8 mouse cellular contexts compared by ENCODE assay signal in the genomic region with DNA sequence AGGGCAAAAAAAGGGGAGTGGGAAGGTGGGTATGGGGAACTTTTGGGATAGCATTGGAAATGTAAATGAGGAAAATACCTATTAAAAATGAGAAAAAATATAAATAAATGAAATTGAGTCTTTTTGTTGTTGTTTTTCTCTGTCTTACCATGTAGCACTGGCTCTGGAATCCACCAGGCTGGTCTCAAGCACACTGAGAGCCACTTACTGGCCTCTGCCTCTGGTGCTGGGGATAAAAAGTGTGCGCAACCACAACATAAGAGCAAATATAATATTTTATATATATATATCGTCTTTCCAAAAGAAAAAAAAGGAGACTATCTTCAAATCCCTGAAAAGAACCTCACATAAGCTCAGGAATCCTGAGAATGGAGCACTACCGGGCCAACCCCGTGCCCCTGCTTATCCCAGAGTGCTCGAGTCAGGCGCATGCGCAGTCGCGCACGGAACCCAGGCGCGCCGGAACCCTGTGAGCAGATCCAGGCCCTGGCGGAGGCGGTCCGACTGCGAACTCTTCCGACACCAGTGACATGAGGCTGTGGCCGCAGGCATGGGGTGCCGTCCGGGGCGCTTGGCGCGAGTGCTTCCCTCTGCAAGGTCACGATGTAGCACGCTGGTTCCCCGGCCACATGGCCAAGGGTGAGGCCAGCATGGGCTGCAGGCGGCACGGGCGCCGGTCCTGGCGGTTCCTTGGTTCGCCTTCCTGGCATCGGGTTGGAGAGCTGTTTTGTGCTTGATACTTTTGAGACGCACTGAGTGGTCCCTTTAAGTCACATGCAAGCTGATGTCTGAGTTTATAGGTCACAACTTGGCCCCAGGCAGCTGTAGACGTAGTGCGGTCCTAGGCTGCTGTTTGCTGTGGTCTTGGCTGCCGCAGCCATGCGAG. TPM values are rescaled to one million over a fixed set of nuclear protein-coding genes. Genes with fewer than 3 reads are reported as not detected.
DNase-seq lines count a peak whose midpoint lies in the region; ATAC-seq lines count a peak whose summit lies in the region.

A gene (plus strand): TSS at position 430 of the 886 bp plus-strand sequence.

- peak within 1 kb of the TSS; percentile 87 for H3K27ac ChIP-seq in hindbrain, embryonic 16.5 days (ENCODE audit: low read depth, low read length)
- peak within 1 kb of the TSS; percentile 52 for H3K27ac ChIP-seq in macrophage

- 2% methylated on average over 39 of the region's 39 CpGs for WGBS in hindbrain, embryonic 16.5 days
- WGBS in macrophage (ENCODE audit: missing documents), result 3% methylated on average over 39 of the region's 39 CpGs

- no peaks in the 10 kb centered on the region for H3K36me3 ChIP-seq in hindbrain, embryonic 16.5 days (ENCODE audit: control insufficient read depth, insufficient read depth, low read length)
- no peaks in the 10 kb centered on the region; the same call in 1 of the 2 replicates for H3K36me3 ChIP-seq in macrophage (ENCODE audit: inconsistent target)

- H3K4me3 ChIP-seq in hindbrain, embryonic 16.5 days (ENCODE audit: low read length), result peak within 1 kb of the TSS; percentile 91
- H3K4me3 ChIP-seq in macrophage (ENCODE audit: inconsistent target), result peak within 1 kb of the TSS; percentile 58

- DNase-seq in T-cell, adult 2 months (ENCODE audit: low spot score), result peak; percentile 94
- peak; percentile 97 to 99 for DNase-seq in cerebellum, postnatal 36 days
- peak; percentile 95 for DNase-seq in gastrocnemius, adult 18-20 months (ENCODE audit: low spot score)
- DNase-seq in left cerebral cortex, adult 18-20 months (ENCODE audit: low spot score in 2 of 2), result peak; percentile 97 to 98
- DNase-seq in right cerebral cortex, adult 18-20 months, result peak; percentile 97
- peak; percentile 81 for DNase-seq in urinary bladder, postnatal 10 days (ENCODE audit: low spot score)

- peaks cover 4% of the 10 kb centered on the region for H3K4me1 ChIP-seq in hindbrain, embryonic 16.5 days (ENCODE audit: control insufficient read depth, insufficient read depth, low read depth, low read length)

- peak within 1 kb of the TSS; percentile 86 for H3K4me2 ChIP-seq in hindbrain, embryonic 16.5 days (ENCODE audit: low read length)

- H3K9me3 ChIP-seq in hindbrain, embryonic 16.5 days (ENCODE audit: control insufficient read depth, low read length), result no peaks in the 10 kb centered on the region

- H3K27me3 ChIP-seq in hindbrain, embryonic 16.5 days (replicated peaks; ENCODE audit: control insufficient read depth, insufficient read depth, low read length), result no peaks in the 10 kb centered on the region

- H3K79me2 ChIP-seq in macrophage (ENCODE audit: inconsistent target), result no peaks in the 10 kb centered on the region

- peak; percentile 98 for ATAC-seq in hindbrain, embryonic 16.5 days

- H3K9ac ChIP-seq in hindbrain, embryonic 16.5 days (ENCODE audit: low read depth, low read length), result peak within 1 kb of the TSS; percentile 93

RNA-seq across cellular contexts. Expression of the gene that starts here (rescaled TPM):
- total RNA-seq in gastrocnemius, adult 18-20 months (2021), result 10 to 100 TPM; 27.8 to 30.9 TPM
- 31.1 and 32.1 TPM in 2 replicates for polyA plus RNA-seq in hindbrain, embryonic 16.5 days (2015; fragmentation: Nextera tagmentation; extraction: Ambion mirVana)
- total RNA-seq in left cerebral cortex, adult 18-20 months (2021), result 10 to 100 TPM; 20.3 to 27.5 TPM
- total RNA-seq in macrophage (2018; cell fraction: chromatin; rRNA removed), result 10 to 100 TPM in 19 of 26 experiments, 1 to 10 TPM in 7; 2.3 to 34.5 (median 16.5) TPM
- 10 to 100 TPM in 5 of 26 experiments, 1 to 10 TPM in 21; 5.8 to 11.4 (median 8.5) TPM for total RNA-seq in macrophage (2018; cell fraction: cytosol; rRNA removed)
- total RNA-seq in macrophage (2018; cell fraction: nucleus; rRNA removed), result 10 to 100 TPM in 14 of 26 experiments, 1 to 10 TPM in 12; 2.8 to 23.3 (median 11.4) TPM
- 8.3 to 14.7 TPM (median 9.4 TPM) in 3 replicates for polyA plus RNA-seq in macrophage (2018)

Comparison
In these comparisons a context has a peak if more than half of its experiments do, and no peak if none do; other contexts are left out.
1. Peak in every context shown above with its lines: DNase-seq, ATAC-seq, H3K4me3 ChIP-seq and H3K27ac ChIP-seq.